Mouse (Mus musculus): ENCODE results near the gene Cic.

Gene Cic

GRCm38 (mm10) chr7:25284766-25285165, 17.3 kb downstream of the Cic start:
- no peak for DNase-seq

DNA sequence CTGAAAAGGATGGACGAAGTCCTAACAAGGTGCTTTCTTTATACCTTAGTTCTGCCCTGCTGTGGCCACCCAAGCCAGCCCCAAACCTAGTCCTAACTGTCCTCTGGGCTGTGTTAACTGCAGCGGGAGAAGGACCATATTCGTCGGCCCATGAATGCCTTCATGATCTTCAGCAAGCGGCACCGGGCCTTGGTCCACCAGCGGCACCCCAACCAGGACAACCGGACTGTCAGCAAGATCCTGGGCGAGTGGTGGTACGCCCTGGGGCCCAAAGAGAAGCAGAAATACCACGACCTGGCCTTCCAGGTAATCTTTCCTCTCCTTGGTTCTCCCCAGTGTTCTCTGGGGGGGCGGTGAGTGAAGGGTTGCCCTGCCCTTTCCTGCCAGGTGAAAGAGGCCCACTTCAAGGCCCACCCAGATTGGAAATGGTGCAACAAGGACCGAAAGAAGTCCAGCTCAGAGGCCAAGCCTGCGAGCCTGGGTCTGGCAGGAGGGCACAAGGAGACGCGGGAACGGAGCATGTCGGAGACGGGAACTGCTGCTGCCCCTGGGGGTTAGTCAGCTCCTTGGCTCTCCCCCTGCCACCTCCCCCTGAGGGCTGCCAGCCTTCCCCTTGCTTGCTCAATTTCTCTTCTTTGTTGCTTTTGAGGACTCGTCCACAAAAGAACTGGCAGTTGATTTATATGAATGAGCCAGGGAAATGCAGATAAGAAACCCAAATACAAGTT, 18.2 kb downstream of the Cic start:
- no peak for DNase-seq

GRCm38 (mm10) chr7:25286989-25287388, 19.5 kb downstream of the Cic start:
- DNase-seq, result no peak

- DNase-seq, result no peak
Measured at GRCm38 (mm10) chr7:25288011-25288410, 20.5 kb downstream of the Cic start.

- DNase-seq, result no peak
Measured at GRCm38 (mm10) chr7:25288721-25289120, 21.2 kb downstream of the Cic start.

GRCm38 (mm10) chr7:25289925-25290324, 22.4 kb downstream of the Cic start:
- no peak for DNase-seq

GRCm38 (mm10) chr7:25290463-25290862, 23.0 kb downstream of the Cic start:
- DNase-seq, result no peak

GRCm38 (mm10) chr7:25290911-25291310, 23.4 kb downstream of the Cic start:
- DNase-seq, result no peak

DNA sequence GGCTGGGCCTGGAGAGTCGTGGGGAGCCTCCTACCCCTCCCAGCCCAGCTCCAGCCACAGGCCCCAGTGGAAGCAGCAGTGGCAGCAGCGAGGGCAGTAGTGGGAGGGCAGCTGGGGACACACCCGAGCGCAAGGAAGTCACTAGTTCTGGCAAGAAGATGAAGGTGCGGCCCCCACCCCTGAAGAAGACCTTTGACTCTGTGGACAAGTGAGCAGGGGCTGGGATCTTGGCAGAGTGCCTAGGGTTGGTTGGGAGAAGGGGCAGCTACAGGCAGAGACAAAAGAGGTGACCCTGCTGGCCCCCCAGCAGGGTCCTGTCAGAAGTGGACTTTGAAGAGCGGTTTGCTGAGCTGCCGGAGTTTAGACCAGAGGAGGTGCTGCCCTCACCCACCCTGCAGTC, 24.6 kb downstream of the Cic start:
- no peak for DNase-seq

GRCm38 (mm10) chr7:25293191-25293739, 25.8 kb downstream of the Cic start:
- DNase-seq, result no peak

DNA sequence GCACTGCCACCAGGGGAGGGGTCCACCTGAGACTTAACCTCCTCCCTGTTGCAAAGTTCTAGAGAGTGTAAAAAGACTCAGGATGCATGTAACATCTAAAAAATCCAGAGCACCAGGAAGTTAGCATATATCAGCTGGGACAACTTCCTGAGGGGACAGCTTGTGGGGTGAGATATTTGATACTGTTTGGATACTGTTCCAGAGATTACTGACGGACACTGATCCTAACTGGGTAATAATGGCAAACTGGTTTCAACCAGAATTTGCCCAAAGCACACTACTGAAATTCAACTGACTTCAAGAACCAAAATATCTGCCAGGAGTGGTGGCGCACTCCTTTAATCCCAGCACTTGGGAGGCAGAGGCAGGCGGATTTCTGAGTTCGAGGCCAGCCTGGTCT, 27.0 kb downstream of the Cic start:
- no peak for DNase-seq

DNA sequence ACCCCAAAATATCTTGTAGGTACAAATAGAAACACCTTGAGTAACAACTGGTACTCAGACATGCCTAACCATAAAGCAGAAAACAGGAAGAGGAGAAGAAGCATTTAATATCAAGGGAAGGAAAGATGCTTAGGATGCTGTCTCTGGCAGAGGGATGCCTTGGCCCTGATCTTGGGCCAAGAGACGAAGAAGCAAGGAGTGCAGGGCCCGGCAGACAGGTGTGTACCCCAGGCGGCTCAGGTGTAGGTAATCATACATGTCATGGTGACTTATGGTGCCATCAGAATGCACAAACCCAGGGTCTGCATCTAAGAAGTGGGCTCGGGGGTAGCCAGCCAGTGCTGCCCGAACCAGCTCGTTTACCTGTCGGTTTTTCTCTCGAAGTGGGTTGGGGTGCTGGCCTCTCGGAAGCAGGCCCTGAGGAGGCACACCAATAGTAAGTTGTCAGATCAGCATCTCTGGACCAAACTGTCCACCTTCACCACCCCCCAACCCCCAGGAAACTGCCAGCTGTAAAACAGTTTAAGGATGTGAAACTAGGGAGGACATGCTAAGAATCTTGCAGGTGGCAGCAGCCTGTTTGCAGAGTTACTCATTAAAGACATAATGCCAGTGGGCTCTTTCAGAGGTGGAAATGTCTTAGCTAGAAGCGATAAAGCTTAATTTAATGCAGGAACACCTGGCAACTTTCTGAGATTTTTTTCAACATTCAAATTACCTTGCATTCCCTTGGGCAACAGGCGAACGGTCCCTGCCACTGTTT, 27.6 kb downstream of the Cic start:
- peak; percentile 48 to 53 for DNase-seq

DNA sequence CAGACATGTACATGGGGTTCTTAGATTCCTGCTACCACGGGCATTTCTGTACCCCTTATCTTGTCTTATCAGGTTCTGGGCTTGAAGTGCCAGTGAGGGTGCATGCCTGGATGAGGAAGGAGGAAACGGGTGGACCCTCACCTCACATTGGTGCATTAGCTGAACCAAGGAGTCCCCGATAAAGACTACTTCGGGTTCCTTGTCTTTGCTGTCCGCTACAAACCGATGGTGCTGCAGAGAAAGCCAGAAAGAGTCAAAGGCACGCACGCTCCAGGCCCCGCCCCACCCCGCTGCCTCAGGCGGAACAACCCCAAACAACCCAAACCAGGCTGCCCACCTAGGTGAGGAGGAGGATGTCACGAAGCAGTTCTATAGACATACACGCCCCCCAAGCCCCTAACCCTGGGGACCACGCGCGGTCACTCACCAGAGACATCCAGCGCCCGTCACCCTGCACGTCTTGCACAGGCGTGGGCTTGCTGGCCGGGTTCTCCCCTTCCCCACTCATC, 29.5 kb downstream of the Cic start:
- DNase-seq, result peak; percentile 63 to 64

DNA sequence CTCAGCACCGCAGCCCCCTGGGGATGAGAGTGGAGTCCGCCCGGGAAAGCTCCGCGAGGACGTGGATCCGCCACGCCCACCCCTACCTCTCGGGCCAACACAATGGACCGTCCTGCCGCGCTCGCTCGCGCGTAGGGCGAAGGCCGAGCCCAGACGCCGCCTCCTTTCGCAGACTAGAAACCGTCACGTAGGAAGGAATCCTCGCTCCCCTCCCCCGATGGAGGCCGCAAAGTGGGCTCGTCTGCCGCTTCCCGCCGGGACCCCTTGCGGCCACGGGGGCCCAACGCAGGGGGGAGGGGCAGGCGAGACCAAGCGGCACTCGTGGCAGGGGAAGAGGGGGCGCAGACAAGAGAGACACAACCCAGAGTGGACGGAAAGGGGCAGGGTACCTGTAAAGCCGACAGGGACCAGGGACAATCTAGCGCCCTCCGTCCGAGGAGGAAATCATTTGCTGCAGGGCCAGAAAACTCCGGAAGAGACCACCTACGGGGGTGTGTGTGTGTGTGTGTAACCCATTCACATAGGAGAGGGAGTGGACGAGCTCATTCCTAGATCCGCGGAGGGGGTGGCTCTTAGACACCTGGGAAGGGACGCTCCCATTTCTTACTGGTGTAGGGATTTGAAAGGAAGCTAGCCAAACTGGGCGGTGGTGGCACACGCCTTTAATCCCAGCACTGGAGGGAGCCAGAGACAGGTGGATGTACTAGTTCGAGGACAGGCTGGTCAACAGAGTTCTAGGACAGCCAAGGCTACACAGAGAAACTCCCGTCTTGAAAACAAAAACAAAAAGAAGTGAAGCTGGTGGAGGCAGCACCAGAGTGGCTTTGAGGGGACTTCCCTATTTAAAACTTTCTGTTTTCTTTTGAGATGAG, 30.2 kb downstream of the Cic start, which contains the start of gene Pafah1b3:
TSS of gene Pafah1b3 (minus strand) at position 533 of the 872 bp plus-strand sequence.
- DNase-seq, result peak; percentile 67 to 69

DNA sequence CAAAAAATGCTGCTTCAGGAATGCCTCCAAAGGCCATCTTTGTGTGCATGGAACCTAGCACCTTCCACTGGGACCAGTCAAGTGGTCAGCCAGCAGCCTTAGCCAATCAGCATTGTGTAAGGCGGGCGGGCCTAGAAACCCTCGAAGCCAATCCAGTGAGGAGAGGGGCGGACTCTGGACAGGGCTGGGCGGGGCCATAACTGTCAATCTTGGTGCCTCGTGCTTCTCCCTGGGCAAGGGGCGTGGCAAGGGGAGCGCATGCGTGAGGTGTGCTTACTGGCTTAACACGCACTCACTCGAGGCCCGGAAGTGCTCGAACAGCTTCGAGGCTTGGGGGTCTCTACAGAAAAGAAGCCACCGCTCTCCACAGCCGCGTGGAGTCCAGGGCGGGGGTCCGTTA, 33.6 kb downstream of the Cic start, which contains the start of gene Prr19:
TSS of gene Prr19 (plus strand) at position 349 of the 400 bp plus-strand sequence.
- DNase-seq, result no peak

DNA sequence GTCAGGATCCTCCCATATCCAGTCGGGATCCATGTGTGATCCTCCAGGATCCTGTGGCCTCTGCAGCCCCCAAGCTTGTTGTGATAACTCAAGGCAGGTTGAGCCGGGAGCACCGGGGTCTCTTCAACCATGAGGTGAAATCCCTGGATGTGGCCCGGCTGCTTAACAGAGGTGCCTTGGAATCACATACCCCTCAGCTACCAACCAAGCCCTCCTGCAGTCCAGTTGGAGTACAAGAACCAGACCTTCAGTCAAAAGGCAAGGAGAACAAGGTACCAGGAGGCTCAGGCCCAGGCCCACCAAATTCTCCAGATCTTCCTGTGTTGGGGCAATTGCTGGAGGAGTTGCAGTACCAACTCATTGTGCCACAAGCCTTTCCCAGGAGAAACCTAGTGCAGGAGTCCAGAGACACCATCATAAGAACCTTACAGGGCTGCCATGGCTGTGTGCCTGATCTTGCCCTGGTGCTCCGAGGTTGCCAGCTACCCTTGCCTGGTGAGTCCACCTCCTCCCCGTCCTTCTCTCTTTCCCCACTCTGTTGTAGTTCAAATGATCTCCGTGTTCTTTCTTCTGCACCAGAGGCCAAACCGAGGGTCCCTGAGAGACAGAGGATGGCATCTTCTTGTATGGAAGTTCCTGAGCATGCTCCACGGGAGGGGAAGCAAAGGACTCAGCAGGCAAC, 35.6 kb downstream of the Cic start:
- DNase-seq, result no peak

GRCm38 (mm10) chr7:25303685-25304006, 36.1 kb downstream of the Cic start:
- no peak for DNase-seq

GRCm38 (mm10) chr7:25305481-25305880, 38.0 kb downstream of the Cic start:
- DNase-seq, result no peak

DNA sequence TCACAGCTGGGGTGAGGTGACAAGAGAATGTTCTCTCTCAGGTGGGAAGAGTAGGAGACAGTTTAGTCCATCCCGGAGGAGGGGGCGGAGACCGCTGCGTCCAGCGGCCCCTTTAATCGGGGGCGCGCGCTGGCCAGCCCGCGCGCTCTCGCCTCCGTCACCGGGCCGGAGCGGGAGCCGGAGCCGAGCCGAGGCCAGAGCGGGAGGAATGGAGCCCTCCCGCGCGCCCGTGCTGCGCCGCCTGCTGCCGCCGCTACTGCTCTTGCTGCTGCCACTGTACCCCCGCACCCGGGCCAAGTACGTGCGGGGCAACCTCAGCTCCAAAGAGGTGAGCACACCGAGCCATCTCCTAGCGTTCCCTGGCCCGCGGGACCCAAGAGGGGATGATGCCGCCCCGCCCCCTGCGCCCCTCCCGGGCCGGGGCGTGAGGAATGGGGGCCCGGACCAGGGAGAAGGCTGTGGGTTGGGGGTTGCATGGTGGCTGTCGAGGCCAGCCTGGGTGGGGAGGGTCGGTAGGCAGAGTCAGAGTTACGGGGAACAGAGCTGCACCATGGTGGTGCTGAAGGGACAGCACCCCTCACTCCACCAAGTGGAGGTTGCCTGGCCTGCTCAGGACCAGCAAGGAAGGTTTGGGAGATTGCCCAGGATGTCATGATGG, 38.6 kb downstream of the Cic start, which contains the start of gene Tmem145:
TSS of gene Tmem145 (plus strand) at position 151 of the 658 bp plus-strand sequence.
- DNase-seq, result peak; percentile 71 to 74

- no peak for DNase-seq
Measured at GRCm38 (mm10) chr7:25306614-25306996, 39.1 kb downstream of the Cic start.

DNA sequence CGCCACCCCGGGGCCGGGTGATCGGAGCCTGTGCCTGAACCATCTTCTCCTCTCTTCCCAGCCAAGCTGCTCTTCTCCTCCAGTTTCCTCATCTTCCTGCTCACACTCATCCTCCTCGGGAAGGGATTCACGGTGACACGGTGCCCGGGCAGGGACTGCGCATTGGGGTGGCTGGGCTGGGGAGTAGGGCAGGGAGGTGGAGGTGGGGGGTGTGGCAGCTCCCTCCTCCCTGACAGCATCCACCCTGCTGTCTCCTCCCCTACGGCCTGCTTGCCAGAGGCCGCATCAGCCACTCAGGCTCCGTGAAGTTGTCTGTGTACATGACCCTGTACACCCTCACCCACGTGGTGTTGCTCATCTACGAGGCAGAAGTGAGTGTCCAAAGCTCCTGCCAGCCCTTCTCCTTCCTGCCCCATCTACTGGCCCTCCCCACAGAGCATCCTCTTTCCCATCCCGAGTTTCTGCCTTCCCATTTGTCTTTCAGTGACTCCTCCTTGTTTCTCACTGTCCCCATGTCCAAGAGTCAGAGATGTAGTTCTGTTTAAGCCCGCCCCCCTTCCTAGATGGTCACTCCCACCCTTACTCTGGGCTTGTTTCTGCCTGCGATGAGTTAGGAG, 41.3 kb downstream of the Cic start:
- no peak for DNase-seq
